Mouse (Mus musculus) thymus, adult 2 months (tissue): ENCODE data around the gene Tssk1.

Source experiments
- CTCF ChIP-seq: fragments of 200-500 bp; IDR thresholded peaks from 2 replicates; pipeline ENCODE4 v1.5.1; 2012; ENCODE audit warnings: mild to moderate bottlenecking, control low read depth, low read length, moderate library complexity, borderline replicate concordance; ENCODE audit not compliant: control insufficient read depth, poor library complexity, insufficient read depth; ENCODE audit errors: extremely low read depth
- POLR2A ChIP-seq: fragments of 200-500 bp; IDR thresholded peaks from 2 replicates; pipeline ENCODE4 v1.6.1; 2012; ENCODE audit warnings: mild to moderate bottlenecking, low read length, control low read depth, moderate library complexity; ENCODE audit not compliant: control insufficient read depth, poor library complexity, insufficient read depth; ENCODE audit errors: extremely low read depth

- no peak for TF ChIP-seq CTCF
- TF ChIP-seq POLR2A: no peak
These were observed 35.2 kb downstream of the Tssk1 start for GRCm38 (mm10) chr16:17929211-17929610.
